Mouse (Mus musculus) forebrain, embryonic 12.5 days (tissue): Measurements from ENCODE around the gene Il12a. TPM values are rescaled to one million over a fixed set of nuclear protein-coding genes. Genes with fewer than 3 reads are reported as not detected.
"Not testable (repeated sequence)": the region's sequence is repeated elsewhere in the genome, so short reads cannot be mapped to it uniquely, and the experiment has no call there.

ENCODE experiments used
- ATAC-seq: fragments of 200-750 bp; cut with Nextera tagmentation; 2 replicates; pipeline ENCODE4 v1.8.0; 2017; ENCODE audit warnings: moderate TSS enrichment; ENCODE audit not compliant: low FRiP score
- H3K27ac ChIP-seq: fragments of 300-500 bp; sonication (generic); 2 replicates; pipeline ENCODE4 v1.5.1; 2016; ENCODE audit warnings: mild to moderate bottlenecking
- H3K27me3 ChIP-seq: fragments of 300-500 bp; sonication (generic); 2 replicates; pipeline ENCODE4 v1.6.1; 2016; ENCODE audit warnings: mild to moderate bottlenecking
- H3K36me3 ChIP-seq: fragments of 300-500 bp; sonication (generic); replicated peaks from 2 replicates; pipeline ENCODE4 v1.6.1; 2016; ENCODE audit warnings: mild to moderate bottlenecking
- H3K4me1 ChIP-seq: fragments of 300-500 bp; sonication (generic); 2 replicates; pipeline ENCODE4 v1.6.1; 2016
- H3K4me2 ChIP-seq: fragments of 300-500 bp; sonication (generic); 2 replicates; pipeline ENCODE4 v1.6.1; 2016; ENCODE audit warnings: mild to moderate bottlenecking, moderate library complexity
- H3K4me3 ChIP-seq: fragments of 300-500 bp; sonication (generic); replicated peaks from 2 replicates; pipeline ENCODE4 v1.5.1; 2016; ENCODE audit warnings: mild to moderate bottlenecking
- H3K9ac ChIP-seq: fragments of 300-500 bp; sonication (generic); 2 replicates; pipeline ENCODE4 v1.6.1; 2016; ENCODE audit warnings: mild to moderate bottlenecking
- H3K9me3 ChIP-seq: fragments of 300-500 bp; sonication (generic); 2 replicates; pipeline ENCODE4 v1.6.1; 2016
- WGBS: fragments of 180-500 bp; shearing (Covaris S2); methylation state at CpG from one replicate; pipeline ENCODE4 v1.1.7; 2016; 5-methylcytosine and 5-hydroxymethylcytosine counted together
- polyA plus RNA-seq: library from polyadenylated mRNA; unstranded; fragments of >200 nt; fragmentation: Nextera tagmentation; extraction: Ambion mirVana; gene quantifications from 2 replicates; pipeline ENCODE4 v1.2.1, GENCODE M21; 2016

The Il12a gene
- polyA plus RNA-seq, 1 experiment from 2014 or later, result 0.24 TPM

DNA sequence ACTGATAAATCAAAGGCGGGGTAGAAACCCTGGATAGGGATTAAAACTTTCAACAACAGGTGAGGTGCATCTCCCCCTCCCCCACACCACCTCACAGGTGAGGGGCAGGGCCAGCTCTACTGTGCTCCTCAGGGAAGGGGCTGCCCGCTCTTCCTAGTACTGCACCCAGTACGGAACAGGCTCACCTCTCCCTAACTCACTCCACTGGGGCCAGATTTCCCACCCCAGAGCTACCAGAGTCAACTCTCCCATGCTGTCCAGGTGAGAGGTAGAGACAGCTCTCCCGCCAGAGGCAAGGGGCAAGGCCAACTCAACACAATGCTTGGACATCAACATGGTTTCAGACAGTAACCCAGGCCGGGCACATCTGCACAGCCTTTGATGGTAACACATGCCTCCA lies 21.1 kb downstream of the Il12a start:
- no peak overlapping the region for H3K4me3 ChIP-seq
- WGBS, result 82% methylated on average over 5 of the region's 5 CpGs
- H3K9ac ChIP-seq, result no peak overlapping the region
- H3K4me1 ChIP-seq, result no peaks in the 10 kb centered on the region
- no peaks in the 10 kb centered on the region for H3K27me3 ChIP-seq
- no peaks in the 10 kb centered on the region for H3K9me3 ChIP-seq
- no peak overlapping the region for H3K27ac ChIP-seq
- no peak for ATAC-seq
- no peaks in the 10 kb centered on the region for H3K36me3 ChIP-seq
- no peak overlapping the region for H3K4me2 ChIP-seq

DNA sequence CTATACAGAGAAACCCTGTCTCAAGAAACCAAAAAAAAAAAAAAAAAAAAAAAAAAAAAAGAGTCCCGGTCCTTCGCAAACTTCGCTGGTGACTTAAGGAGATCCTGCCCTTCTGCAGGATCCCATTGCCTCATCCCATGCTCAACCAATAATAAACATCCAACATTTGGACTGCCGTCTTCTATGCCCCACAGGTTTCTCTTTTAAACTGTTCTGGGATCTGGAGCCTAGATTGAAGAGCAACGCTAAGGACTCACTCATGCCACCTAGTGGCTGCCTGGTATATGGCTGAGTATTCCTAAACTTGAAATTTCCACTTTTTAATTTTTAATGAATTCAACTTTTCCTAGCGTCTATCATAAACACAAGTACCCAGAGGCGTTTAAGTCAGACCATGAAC lies 23.1 kb downstream of the Il12a start:
- 17% methylated on average over 7 of the region's 7 CpGs for WGBS
- Histone ChIP-seq H3K4me3 (no peak overlapping the region), H3K4me2 (no peak overlapping the region), H3K9ac (no peak overlapping the region), H3K4me1 (no peaks in the 10 kb centered on the region), H3K27me3 (no peaks in the 10 kb centered on the region), H3K27ac (no peak overlapping the region), H3K9me3 (no peaks in the 10 kb centered on the region), H3K36me3 (no peaks in the 10 kb centered on the region)
- ATAC-seq, result 0 out of 2 replicates have a peak, but pooled peaks have one; percentile 46

DNA sequence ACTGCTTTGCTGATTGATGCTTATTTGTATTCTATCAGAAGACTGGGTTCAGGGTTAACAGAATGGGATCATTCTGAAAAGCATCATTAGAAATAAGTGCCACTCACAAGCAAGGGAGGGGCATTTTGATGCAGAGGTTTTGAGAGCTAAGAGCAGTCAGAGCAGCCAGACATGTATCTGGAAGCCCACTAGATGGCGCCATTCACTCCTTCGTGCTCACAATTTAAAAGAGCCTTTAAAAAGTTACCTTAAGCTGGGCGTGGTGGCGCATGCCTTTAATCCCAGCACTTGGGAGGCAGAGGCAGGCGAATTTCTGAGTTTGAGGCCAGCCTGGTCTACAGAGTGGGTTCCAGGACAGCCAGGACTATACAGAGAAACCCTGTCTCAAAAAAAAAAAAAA lies 26.9 kb downstream of the Il12a start:
- not testable (repeated sequence) for ATAC-seq, H3K9me3 ChIP-seq
- WGBS, result 52% methylated on average over 5 of the region's 5 CpGs

DNA sequence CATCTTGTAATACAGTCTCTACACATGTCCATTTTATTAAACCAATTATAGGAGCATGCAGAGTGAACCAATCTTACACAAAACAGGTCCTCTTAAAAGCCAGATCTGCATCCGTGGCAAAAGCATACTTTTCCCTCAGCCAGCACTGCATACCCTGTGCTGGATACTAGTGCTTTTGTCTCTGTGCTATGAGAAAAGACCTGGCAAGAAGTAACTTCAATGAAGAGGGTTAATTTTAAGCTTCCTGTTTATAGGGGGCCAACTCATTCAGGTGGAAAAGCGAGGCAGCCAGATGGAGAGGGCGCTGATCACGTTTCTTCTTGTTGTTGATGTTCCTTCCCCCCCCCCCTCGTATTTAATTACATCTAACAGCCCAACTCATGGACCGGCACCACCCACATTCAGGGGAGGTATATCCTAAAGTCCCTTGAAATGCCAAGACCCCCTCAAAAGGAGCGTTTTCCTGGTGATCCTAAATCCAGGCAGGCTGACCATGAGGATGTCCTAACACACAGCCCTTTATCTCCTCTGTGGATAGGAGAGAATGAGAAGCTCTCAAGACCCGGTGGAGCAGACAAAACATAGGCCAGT lies 28.9 kb downstream of the Il12a start:
- Histone ChIP-seq H3K9me3 (no peaks in the 10 kb centered on the region), H3K27me3 (no peaks in the 10 kb centered on the region), H3K27ac (no peak overlapping the region), H3K9ac (no peak overlapping the region), H3K4me1 (no peaks in the 10 kb centered on the region), H3K4me2 (no peak overlapping the region), H3K4me3 (no peak overlapping the region), H3K36me3 (no peaks in the 10 kb centered on the region)
- no peak for ATAC-seq
- WGBS, result 67% methylated on average over 8 of the region's 8 CpGs

More for the DNA sequence above, 26.9 kb downstream of the Il12a start:
- not testable (repeated sequence) for H3K4me1 ChIP-seq, H3K9ac ChIP-seq, H3K4me3 ChIP-seq, H3K27me3 ChIP-seq, H3K27ac ChIP-seq, H3K4me2 ChIP-seq, H3K36me3 ChIP-seq

GRCm38 (mm10) chr3:68720258-68720657 lies 29.8 kb downstream of the Il12a start:
- no peak overlapping the region for H3K4me2 ChIP-seq
- no peak overlapping the region for H3K27ac ChIP-seq
- peak; percentile 71 for ATAC-seq
- no peaks in the 10 kb centered on the region for H3K36me3 ChIP-seq
- H3K9me3 ChIP-seq, result no peaks in the 10 kb centered on the region
- H3K4me3 ChIP-seq, result no peak overlapping the region
- no peak overlapping the region for H3K9ac ChIP-seq
- H3K27me3 ChIP-seq, result no peaks in the 10 kb centered on the region
- WGBS, result 40% methylated on average over 13 of the region's 13 CpGs
- H3K4me1 ChIP-seq, result no peaks in the 10 kb centered on the region

DNA sequence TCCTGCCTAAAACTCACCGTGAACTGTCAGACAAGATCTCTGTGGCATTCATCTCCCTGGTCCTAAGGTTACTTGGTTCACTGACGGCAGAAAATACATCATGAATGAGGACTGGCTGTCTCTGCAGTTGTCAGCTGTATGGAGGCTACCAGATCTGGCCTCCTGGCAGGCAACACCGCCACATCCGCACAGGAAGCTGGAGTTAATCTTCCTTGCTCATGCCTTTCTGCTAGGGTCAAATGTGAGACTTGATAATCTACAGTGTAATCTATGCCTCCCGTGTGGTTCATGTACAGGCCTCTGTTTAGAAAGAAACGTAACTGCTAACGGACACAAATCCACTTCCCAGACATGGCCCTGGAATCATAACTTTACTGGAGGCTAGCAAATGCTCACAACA lies 51.5 kb downstream of the Il12a start:
- Histone ChIP-seq H3K9me3 (no peaks in the 10 kb centered on the region), H3K4me1 (no peaks in the 10 kb centered on the region), H3K36me3 (no peaks in the 10 kb centered on the region), H3K27me3 (no peaks in the 10 kb centered on the region), H3K4me2 (no peak overlapping the region), H3K27ac (no peak overlapping the region), H3K4me3 (no peak overlapping the region), H3K9ac (no peak overlapping the region)
- no peak for ATAC-seq
- 88% methylated on average over 7 of the region's 7 CpGs for WGBS

DNA sequence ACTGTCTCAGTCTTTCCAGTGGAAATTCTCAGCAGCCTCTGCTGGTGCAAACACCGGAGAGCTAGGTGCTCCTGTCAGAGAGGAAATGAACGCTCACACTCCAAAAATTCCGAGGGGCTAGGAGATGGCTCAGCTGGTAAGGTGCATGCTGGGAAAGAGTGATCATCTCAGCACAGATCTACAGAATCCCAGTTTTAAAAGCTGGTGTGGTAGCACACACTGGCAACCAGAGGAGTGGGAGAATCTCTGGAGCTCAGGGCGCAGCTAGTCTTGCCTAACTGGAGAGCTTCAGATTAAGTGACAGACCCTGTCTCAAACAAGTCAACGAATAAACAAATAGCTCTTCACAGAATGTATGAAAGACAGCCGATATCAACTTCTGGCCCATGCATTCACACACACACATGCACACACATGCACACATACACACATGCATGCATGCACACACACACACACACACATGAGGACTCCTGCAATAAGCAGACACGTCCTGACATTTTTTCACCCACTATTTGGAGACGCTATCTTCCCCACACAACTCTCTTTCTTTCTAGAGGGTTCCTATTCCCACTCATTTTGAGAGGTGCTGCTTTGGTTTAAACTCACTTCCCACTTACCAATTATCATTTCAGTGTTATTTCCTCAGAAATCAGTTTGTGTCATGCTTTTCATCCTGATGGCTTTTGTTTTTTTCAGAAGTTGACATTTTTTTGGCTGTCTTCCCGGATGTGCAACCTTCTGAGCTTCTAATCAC lies 52.5 kb downstream of the Il12a start:
- H3K27ac ChIP-seq, result no peak overlapping the region
- no peak overlapping the region for H3K9ac ChIP-seq
- no peaks in the 10 kb centered on the region for H3K27me3 ChIP-seq
- H3K4me3 ChIP-seq, result no peak overlapping the region
- no peaks in the 10 kb centered on the region for H3K4me1 ChIP-seq
- 86% methylated on average over 9 of the region's 9 CpGs for WGBS
- H3K9me3 ChIP-seq, result no peaks in the 10 kb centered on the region
- ATAC-seq, result no peak
- no peak overlapping the region for H3K4me2 ChIP-seq
- no peaks in the 10 kb centered on the region for H3K36me3 ChIP-seq

- Histone ChIP-seq H3K27me3 (no peaks in the 10 kb centered on the region), H3K9ac (no peak overlapping the region), H3K36me3 (no peaks in the 10 kb centered on the region), H3K4me1 (no peaks in the 10 kb centered on the region), H3K27ac (no peak overlapping the region), H3K4me3 (no peak overlapping the region), H3K4me2 (no peak overlapping the region), H3K9me3 (no peaks in the 10 kb centered on the region)
- WGBS, result 83% methylated on average over 3 of the region's 3 CpGs
- no peak for ATAC-seq
Measured at GRCm38 (mm10) chr3:68743472-68743732, 53.0 kb downstream of the Il12a start.

- H3K4me1 ChIP-seq, result no peaks in the 10 kb centered on the region
- no peak for ATAC-seq
- 82% methylated on average over 1 of the region's 1 CpGs for WGBS
- no peak overlapping the region for H3K27ac ChIP-seq
- no peaks in the 10 kb centered on the region for H3K9me3 ChIP-seq
- no peaks in the 10 kb centered on the region for H3K27me3 ChIP-seq
- H3K4me2 ChIP-seq, result no peak overlapping the region
- no peaks in the 10 kb centered on the region for H3K36me3 ChIP-seq
- H3K9ac ChIP-seq, result no peak overlapping the region
- H3K4me3 ChIP-seq, result no peak overlapping the region
Measured at GRCm38 (mm10) chr3:68744162-68744561, 53.7 kb downstream of the Il12a start.

DNA sequence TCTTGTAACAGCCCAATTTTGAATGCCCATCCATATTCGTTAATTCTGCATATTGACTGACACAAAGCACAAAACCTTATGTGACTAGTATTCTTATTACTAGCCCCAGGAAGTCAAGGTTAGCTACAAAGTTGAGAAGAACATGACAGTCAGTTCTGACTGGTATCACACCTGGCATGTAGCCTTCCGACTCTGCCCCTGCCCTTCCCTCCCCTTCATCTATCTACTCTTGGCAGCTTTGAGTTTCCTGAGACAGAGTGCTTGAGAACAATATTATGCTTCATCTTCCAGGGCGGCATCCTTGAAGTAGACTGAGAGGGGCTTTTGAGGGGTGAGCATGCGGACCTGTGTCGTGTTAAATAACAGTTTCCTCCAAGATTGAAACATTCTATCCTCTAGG lies 54.6 kb downstream of the Il12a start:
- Histone ChIP-seq H3K27ac (no peak overlapping the region), H3K36me3 (no peaks in the 10 kb centered on the region), H3K9ac (no peak overlapping the region), H3K4me2 (no peak overlapping the region), H3K4me3 (no peak overlapping the region), H3K27me3 (no peaks in the 10 kb centered on the region), H3K9me3 (no peaks in the 10 kb centered on the region), H3K4me1 (no peaks in the 10 kb centered on the region)
- no peak for ATAC-seq
- WGBS, result 87% methylated on average over 5 of the region's 5 CpGs

DNA sequence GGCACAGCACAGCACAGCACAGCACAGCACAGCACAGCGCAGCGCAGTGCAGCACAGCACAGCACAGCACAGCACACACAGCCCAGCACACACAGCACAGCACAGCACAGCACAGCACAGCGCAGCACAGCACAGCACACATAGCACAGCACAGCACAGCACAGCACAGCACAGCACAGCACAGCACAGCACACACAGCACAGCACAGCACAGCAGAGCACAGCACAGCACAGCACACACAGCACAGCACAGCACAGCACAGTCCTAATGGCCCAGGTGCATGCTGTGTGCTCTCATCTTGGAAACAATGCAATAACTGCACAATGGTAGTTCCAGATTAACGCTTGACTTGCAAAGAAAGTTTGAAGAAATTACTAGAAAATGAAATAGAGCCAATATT lies 55.8 kb downstream of the Il12a start:
- not testable (repeated sequence) for H3K36me3 ChIP-seq, H3K4me2 ChIP-seq, H3K27me3 ChIP-seq, ATAC-seq, H3K27ac ChIP-seq, H3K9me3 ChIP-seq, H3K4me1 ChIP-seq, H3K4me3 ChIP-seq, H3K9ac ChIP-seq
- 76% methylated on average over 4 of the region's 4 CpGs for WGBS
